Mouse (Mus musculus) gastrocnemius, postnatal 10 days (tissue): ENCODE results near the gene Trappc3. TPM values are rescaled to one million over a fixed set of nuclear protein-coding genes. Genes with fewer than 3 reads are reported as not detected.

ENCODE experiments used
- DNase-seq: peaks from one replicate; pipeline ENCODE4 v3.0.0; 2021; ENCODE audit warnings: mixed read lengths
- total RNA-seq, 2 experiments: library from RNA; stranded (reverse); gene quantifications; 2 replicates each; pipeline ENCODE4 v1.2.3; 2021

Trappc3 gene
- total RNA-seq, 2 experiments from 2014 or later, result 25.7 to 29.2 TPM

GRCm38 (mm10) chr4:126314393-126314792, 52.3 kb downstream of the Trappc3 start:
- no peak for DNase-seq

DNA sequence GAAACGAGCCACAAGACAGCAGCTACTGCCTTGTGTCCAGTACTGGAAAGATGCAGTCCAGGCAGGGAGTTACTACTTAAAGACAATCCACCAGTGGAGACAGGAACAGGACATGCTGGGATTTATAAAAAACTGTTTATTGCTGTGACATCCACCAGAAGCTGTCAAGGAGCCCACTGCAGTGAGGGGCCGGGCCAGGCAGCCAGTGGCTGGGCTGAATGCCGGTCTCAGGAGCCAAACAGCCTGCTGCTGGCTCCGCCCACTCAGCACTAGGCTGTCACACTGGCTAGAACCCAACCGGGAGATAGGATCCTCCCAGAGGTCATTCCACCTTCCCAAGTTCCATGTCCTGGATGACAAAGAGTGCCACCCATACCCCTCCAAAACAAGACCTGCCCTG, 53.8 kb downstream of the Trappc3 start:
- DNase-seq, result no peak

GRCm38 (mm10) chr4:126316443-126317040, 54.4 kb downstream of the Trappc3 start:
- DNase-seq, result no peak

- DNase-seq, result no peak
Observed at GRCm38 (mm10) chr4:126319806-126320205, 57.7 kb downstream of the Trappc3 start.

- peak; percentile 100 for DNase-seq
Observed at GRCm38 (mm10) chr4:126321111-126321853, 59.2 kb downstream of the Trappc3 start, which contains the start of gene Adprhl2. TSS of gene Adprhl2 (minus strand) at chr4:126321703.

DNA sequence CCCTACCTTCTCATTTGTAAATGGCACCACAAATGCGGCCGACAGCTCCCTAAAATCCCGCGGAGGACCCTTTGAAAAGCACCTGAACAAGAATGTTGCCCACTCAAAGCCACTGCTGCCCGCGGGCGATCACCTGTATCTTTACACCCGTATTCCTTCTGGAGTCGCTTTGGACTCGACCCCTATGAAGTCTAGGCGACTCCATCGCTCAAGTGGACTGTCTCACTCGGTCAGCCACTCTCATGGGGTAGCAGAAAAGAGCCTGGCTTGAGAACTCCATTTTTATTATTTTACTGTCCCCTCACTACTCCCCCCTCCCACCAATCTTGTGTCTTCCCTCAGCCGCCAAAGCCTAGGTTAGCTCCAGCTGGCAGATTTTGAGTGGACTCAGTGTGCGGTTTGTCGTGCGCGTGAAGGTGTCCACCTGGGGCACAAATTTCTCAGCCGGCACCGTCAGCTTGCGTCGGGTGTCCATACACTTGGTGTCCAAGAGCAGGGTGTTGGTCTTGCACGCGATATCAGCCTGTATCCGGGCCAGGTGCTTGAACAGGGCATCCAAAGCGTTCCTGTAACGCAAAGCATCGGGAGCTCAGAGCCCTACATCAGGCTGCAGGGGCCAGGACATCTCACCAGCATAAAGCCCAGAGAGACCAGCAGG, 59.9 kb downstream of the Trappc3 start:
- DNase-seq, result no peak

DNA sequence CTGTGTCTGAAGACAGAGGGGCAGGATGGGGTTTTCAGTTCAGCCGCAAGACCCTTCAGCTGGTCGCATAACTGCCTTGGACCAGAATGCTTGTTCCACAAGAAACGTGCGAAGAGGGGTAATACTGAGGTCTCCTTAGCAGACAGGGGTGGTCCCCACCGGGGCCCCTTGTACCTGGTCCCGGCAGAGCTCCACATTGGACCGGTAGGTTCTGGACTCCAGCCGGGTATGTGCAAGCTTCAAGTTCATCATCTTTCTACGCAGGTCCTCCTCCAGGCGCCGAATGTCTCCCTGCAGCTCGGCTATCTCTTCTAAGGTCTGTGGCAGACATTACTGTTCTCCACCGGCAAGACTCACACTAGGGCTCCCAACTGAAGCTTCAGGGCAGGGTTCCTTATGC, 60.5 kb downstream of the Trappc3 start:
- no peak for DNase-seq

GRCm38 (mm10) chr4:126324861-126325260, 62.7 kb downstream of the Trappc3 start:
- no peak for DNase-seq

DNA sequence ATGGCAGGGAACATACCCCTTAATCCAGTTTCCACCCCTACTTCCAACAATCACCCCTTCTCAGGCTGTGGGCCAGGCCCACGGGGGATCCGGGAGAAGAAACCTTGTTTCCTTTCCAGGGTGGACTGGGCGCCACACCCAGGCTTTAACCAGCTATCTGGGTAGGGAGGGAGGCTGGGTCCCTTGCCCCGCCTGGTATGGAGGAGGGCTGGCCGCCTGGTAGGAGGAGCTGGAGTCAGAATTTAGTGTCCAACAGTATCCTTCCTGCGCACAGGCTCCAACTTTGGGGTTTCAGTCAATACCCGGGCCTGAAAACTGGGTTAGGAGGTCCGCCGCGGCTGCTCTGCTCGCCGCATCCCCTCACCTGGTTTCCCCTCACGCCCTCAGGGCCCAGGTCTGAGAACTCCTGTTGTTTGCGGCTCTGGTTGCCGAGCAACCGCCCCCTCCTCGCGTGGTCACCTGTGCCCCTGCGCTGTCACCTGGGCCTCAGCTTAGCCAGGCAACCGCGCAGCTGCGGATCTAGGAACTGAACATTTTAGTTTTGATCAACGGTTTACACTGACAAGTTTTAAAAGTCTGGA, 63.2 kb downstream of the Trappc3 start, which contains the start of gene Tekt2:
Tekt2 (minus strand) TSS at position 408 of the 581 bp plus-strand sequence.
- no peak for DNase-seq

Other genes with a start within 250 kb of the Trappc3 start
- 1 to 10 TPM in 1 of 2 experiments, not detected in 1; 1.1 TPM for gene Csf3r, start 237.8 kb upstream of the Trappc3 start, total RNA-seq
- 10 to 100 TPM; 59.0 to 61.2 TPM for gene Mrps15, start 215.4 kb upstream of the Trappc3 start, total RNA-seq
- 1 to 10 TPM; 2.9 to 3.5 TPM for gene Oscp1, start 203.8 kb upstream of the Trappc3 start, total RNA-seq
- 10 to 100 TPM in 1 of 2 experiments, 1 to 10 TPM in 1; 8.0 to 10.8 TPM for gene Lsm10, start 165.7 kb upstream of the Trappc3 start, total RNA-seq
- gene Stk40, start 158.4 kb upstream of the Trappc3 start, total RNA-seq, result 10 to 100 TPM; 28.8 to 39.5 TPM
- 10 to 100 TPM; 20.0 to 25.5 TPM for gene Eva1b, start 114.6 kb upstream of the Trappc3 start, total RNA-seq
- 1 to 10 TPM; 1.2 to 1.4 TPM for gene Sh3d21, start 98.8 kb upstream of the Trappc3 start, total RNA-seq
- 100 to 1,000 TPM; 131 to 152 TPM for gene Thrap3, start 59.6 kb upstream of the Trappc3 start, total RNA-seq
- 100 to 1,000 TPM; 209 to 239 TPM for gene Map7d1, start 6.0 kb upstream of the Trappc3 start, total RNA-seq
- gene Col8a2, start 24.5 kb downstream of the Trappc3 start, total RNA-seq, result 1 to 10 TPM; 5.7 to 5.9 TPM
- 10 to 100 TPM; 12.9 to 15.7 TPM for gene Adprhl2, start 59.4 kb downstream of the Trappc3 start, total RNA-seq
- 1 to 10 TPM in 1 of 2 experiments, under 1 TPM in 1; 0.80 to 1.5 TPM for gene Tekt2, start 63.4 kb downstream of the Trappc3 start, total RNA-seq
- 10 to 100 TPM in 1 of 2 experiments, 1 to 10 TPM in 1; 7.3 to 11.5 TPM for gene Ago3, start 167.2 kb downstream of the Trappc3 start, total RNA-seq
- 10 to 100 TPM in 1 of 2 experiments, 1 to 10 TPM in 1; 9.1 to 13.6 TPM for gene Ago1, start 206.3 kb downstream of the Trappc3 start, total RNA-seq